Mouse (Mus musculus): ENCODE measurements around the gene Slc48a1.

The Slc48a1 gene

DNA sequence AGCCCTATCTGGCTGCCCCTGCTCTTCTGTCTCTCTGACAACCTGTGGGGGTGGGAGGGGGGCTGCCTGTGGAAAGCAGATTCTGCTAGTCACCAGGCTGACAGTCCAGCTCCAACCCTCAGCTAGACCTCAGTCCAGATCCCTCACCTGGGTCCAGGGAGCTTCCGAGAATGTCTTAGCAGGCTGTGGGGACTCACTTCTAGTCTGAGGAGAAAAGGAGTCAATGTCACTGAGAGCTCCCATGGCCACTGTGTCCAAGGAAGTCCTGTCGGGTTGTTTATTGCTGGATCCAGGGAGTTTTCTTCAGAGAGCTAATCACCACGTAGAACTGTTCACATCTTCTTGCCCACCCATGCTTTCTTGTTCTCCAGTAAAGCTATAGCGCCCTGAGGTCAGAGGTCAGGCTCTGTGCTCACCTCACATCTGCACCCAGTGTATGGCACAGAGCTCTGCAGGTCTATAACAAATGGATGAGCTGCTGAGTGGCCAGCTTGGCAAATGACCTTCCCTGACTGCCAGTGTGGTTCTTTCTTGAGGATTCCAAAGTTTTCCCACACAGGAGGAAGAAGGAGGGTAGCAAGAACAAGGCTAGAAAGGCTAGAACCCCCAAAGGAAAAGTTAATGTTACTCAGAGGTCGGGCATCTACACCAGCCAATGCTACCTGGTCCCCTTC, 48.4 kb downstream of the Slc48a1 start:
- DNase-seq (ENCODE audit: low spot score): no peak

- no peak for DNase-seq (ENCODE audit: low spot score)
Observed at GRCm38 (mm10) chr15:97827401-97827800, 49.1 kb downstream of the Slc48a1 start.

GRCm38 (mm10) chr15:97828221-97828842, 50.0 kb downstream of the Slc48a1 start:
- peak; percentile 72 for DNase-seq (ENCODE audit: low spot score)

- DNase-seq (ENCODE audit: low spot score): peak; percentile 32
Observed at GRCm38 (mm10) chr15:97828901-97829338, 50.6 kb downstream of the Slc48a1 start.

- DNase-seq (ENCODE audit: low spot score): no peak
Observed at GRCm38 (mm10) chr15:97829432-97829831, 51.1 kb downstream of the Slc48a1 start.

DNA sequence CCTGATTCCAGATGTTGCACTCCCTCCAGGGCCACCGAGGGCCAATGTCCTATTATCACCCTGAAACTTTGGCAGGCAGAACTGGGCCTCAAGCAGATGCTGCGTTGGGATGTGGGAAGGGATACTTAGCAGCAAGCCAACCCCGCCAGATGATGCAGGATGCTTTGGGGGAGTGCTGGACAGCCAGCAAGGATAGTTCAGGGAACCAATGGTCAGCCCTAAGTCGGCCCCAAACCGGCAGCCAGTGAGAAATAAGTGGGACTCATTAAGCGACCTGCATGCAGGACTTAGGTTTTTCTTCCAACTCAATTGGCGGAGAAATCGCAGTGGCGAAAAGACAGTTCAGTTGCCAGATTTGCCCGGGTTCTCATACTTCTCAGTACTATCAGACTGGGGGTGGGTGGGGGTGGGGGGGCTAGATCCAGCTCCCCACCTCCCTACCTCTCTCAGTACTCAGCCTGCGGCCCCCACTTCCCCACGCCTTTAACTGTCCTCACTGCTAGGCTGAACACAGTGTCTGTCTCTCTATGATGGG, 52.0 kb downstream of the Slc48a1 start:
- no peak for DNase-seq (ENCODE audit: low spot score)

- peak; percentile 66 for DNase-seq (ENCODE audit: low spot score)
Observed at GRCm38 (mm10) chr15:97830788-97831241, 52.5 kb downstream of the Slc48a1 start.

- peak; percentile 78 for DNase-seq (ENCODE audit: low spot score)
Observed at GRCm38 (mm10) chr15:97831242-97831986, 53.1 kb downstream of the Slc48a1 start.

- DNase-seq (ENCODE audit: low spot score): peak; percentile 44
Observed at GRCm38 (mm10) chr15:97831987-97832640, 53.8 kb downstream of the Slc48a1 start.

DNA sequence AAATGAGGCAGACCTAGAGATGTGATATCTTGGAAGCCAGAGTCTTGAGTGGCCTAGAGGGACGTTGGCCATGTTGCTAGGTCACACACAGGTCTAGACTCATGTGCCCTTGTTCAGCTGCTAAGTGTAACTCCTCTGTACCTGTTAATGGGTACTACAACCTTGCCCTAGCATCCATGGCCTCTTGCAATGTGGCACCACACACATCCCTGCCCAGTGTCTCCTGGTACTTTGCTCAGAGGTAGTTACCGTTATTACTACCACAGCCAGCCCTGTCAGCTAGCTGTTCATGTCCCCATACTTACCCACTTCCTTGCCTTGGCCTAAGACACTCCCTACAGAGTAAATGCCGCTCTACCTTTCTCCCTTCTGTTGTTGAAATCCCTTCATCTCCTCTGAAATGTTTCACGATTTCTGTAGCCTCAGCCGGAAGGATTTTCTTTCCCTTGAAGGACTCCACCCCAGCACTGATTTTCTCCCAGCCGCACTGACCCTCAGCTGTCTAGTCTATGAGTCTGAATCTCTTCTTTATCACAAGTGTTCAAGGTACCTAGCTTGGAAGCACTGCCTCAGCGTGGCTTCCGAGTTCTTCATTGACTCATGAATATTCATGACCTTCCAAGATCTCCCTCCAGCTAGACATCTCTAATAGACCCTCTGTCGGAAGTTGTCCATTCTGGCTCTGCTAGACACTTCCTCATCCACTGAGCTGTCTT, 54.6 kb downstream of the Slc48a1 start:
- no peak for DNase-seq (ENCODE audit: low spot score)

GRCm38 (mm10) chr15:97836153-97836893, 58.0 kb downstream of the Slc48a1 start:
- no peak for DNase-seq (ENCODE audit: low spot score)

DNA sequence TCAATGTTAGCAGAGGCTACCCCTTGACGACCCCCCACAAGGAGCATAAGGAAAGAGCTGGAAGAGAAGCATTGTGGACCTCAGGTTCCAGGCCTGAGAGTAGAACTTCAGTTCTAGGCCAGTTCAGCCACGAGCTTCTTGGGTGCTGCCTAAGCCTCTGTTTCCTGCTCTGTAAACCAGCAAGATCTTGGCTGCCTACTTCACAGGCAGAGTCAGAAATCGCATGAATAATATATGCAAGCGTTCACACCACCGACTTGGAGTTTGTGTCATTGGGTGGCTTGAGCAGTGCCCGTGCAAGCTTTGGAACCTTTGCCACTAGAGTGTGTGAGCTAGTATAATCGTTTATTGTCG, 58.6 kb downstream of the Slc48a1 start:
- no peak for DNase-seq (ENCODE audit: low spot score)

GRCm38 (mm10) chr15:97837491-97838061, 59.3 kb downstream of the Slc48a1 start:
- no peak for DNase-seq (ENCODE audit: low spot score)

GRCm38 (mm10) chr15:97838395-97838794, 60.1 kb downstream of the Slc48a1 start:
- no peak for DNase-seq (ENCODE audit: low spot score)

GRCm38 (mm10) chr15:97839012-97839411, 60.7 kb downstream of the Slc48a1 start:
- no peak for DNase-seq (ENCODE audit: low spot score)

DNA sequence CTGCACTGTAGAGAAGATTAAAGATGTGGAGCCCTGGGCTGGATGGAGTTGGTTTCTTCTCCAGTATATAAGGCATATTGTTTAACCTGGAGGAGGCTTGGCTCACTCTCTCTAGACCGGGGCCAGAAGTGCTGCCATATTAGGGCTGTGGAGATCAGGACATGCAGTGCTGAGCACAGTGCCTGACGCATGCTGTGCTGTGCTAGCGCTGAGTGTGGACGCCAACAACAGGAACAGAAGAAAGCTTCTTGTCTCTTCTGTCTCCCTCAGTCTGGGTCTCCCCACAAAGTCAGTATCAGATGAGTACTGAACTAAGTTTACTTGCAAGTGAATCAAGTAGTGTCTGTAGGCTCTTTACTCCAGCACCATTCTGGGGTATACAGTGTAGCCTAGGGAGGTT, 61.2 kb downstream of the Slc48a1 start:
- no peak for DNase-seq (ENCODE audit: low spot score)

DNA sequence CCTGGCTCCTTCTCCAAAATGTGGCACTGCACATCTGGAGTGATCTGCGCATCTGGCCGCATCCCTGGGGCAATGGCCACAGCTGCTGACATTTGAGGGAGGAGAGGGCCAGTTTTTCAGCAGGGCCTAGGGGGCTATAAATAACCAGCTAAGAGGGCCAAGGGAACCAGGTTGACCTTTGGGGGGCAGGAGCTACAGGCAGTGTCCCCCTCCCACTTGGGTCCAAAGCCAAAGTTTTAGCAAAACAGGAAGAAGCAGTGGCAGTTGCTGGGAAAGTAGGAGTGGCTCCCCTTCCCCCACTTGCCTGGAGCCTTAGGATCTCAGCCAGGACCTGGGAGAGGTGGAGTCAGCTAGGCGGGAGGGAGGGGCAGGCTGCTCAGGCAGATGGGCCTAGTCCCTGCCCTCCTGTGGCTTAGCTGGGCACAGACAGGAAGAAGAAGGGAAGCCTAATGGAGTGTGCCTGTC, 61.7 kb downstream of the Slc48a1 start:
- DNase-seq (ENCODE audit: low spot score): peak; percentile 77

GRCm38 (mm10) chr15:97840781-97841180, 62.5 kb downstream of the Slc48a1 start:
- DNase-seq (ENCODE audit: low spot score): no peak

- DNase-seq (ENCODE audit: low spot score): no peak
Observed at GRCm38 (mm10) chr15:97841383-97841782, 63.1 kb downstream of the Slc48a1 start.

GRCm38 (mm10) chr15:97842058-97842457, 63.7 kb downstream of the Slc48a1 start:
- no peak for DNase-seq (ENCODE audit: low spot score)

Data from MN1 (cell line).